Mouse (Mus musculus): ENCODE data around the gene Gmcl1. TPM values are rescaled to one million over a fixed set of nuclear protein-coding genes. Genes with fewer than 3 reads are reported as not detected.

Gmcl1 gene
- polyA plus RNA-seq, 1 experiment from 2014 or later = 22.1 TPM

GRCm38 (mm10) chr6:86697903-86698302 is 35.3 kb downstream of the Gmcl1 start:
- peaks cover 15% of the 10 kb centered on the region for H3K36me3 ChIP-seq (ENCODE audit: control insufficient read depth, insufficient read depth, low read length)
- no peak overlapping the region for H3K4me3 ChIP-seq (ENCODE audit: low read length)
- no peak overlapping the region for H3K9ac ChIP-seq (ENCODE audit: low read depth, low read length)
- 0 out of 2 replicates have a peak overlapping the region, but pooled peaks have one; percentile 48 for H3K27ac ChIP-seq (ENCODE audit: low read length)
- no peak overlapping the region for H3K4me2 ChIP-seq (ENCODE audit: low read depth, low read length)
- H3K4me1 ChIP-seq (ENCODE audit: control insufficient read depth, insufficient read depth, low read length) = no peaks in the 10 kb centered on the region
- ATAC-seq = no peak
- 70% methylated on average over 6 of the region's 6 CpGs for WGBS
- H3K9me3 ChIP-seq (ENCODE audit: control insufficient read depth, low read length) = no peaks in the 10 kb centered on the region
- H3K27me3 ChIP-seq (replicated peaks; ENCODE audit: control insufficient read depth, insufficient read depth, low read length) = no peaks in the 10 kb centered on the region

DNA sequence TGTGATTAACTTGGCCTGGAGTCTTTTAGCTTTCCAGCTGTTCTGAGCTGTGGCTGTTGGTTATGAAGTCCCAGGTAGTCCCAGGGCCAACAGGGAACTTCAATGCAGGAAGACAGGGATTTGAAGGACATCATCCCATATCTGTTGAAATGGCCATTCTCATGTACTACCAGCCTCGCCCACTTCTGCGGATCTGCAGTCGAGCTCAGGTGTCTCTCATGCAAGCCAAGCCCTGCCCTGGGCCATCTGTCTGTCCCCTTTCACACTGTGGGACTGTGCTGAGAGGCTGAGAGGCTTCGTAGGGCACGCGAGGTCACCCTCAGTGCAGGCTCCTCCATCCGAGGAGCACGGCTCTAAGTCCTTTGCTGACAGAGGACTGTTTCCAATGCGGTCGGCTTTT is 37.0 kb downstream of the Gmcl1 start:
- ATAC-seq = no peak
- no peak overlapping the region for H3K9ac ChIP-seq (ENCODE audit: low read depth, low read length)
- H3K27me3 ChIP-seq (replicated peaks; ENCODE audit: control insufficient read depth, insufficient read depth, low read length) = no peaks in the 10 kb centered on the region
- H3K36me3 ChIP-seq (ENCODE audit: control insufficient read depth, insufficient read depth, low read length) = peaks cover 7% of the 10 kb centered on the region; the same call in 1 of the 2 replicates
- no peak overlapping the region for H3K4me2 ChIP-seq (ENCODE audit: low read depth, low read length)
- H3K27ac ChIP-seq (ENCODE audit: low read length) = no peak overlapping the region
- no peak overlapping the region for H3K4me3 ChIP-seq (ENCODE audit: low read length)
- H3K9me3 ChIP-seq (ENCODE audit: control insufficient read depth, low read length) = no peaks in the 10 kb centered on the region
- no peaks in the 10 kb centered on the region for H3K4me1 ChIP-seq (ENCODE audit: control insufficient read depth, insufficient read depth, low read length)
- WGBS = 87% methylated on average over 10 of the region's 10 CpGs

DNA sequence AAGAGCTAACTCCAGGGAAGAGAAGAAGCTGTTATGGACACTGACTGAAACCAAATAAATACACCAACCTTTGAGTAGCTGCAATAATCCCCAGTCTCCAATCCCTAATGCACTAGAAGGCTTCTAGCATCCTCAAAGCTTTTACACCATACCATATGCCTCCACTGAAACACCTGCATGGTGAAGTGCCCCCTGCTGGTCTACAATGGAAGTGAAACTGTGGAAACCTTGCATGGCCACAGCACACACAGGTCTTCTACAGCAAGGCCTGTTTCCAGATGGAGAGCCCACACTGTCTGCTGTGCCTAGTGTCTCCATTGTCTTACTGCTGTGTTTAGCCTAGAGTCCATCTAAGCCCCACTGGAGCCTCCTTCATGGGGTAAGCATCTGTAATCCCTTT is 38.7 kb downstream of the Gmcl1 start:
- ATAC-seq = no peak
- H3K36me3 ChIP-seq (ENCODE audit: control insufficient read depth, insufficient read depth, low read length) = peaks cover 8% of the 10 kb centered on the region
- H3K27ac ChIP-seq (ENCODE audit: low read length) = no peak overlapping the region
- no peak overlapping the region for H3K4me3 ChIP-seq (ENCODE audit: low read length)
- no peak overlapping the region for H3K9ac ChIP-seq (ENCODE audit: low read depth, low read length)
- no peaks in the 10 kb centered on the region for H3K4me1 ChIP-seq (ENCODE audit: control insufficient read depth, insufficient read depth, low read length)
- H3K4me2 ChIP-seq (ENCODE audit: low read depth, low read length) = no peak overlapping the region
- H3K9me3 ChIP-seq (ENCODE audit: control insufficient read depth, low read length) = no peaks in the 10 kb centered on the region
- H3K27me3 ChIP-seq (replicated peaks; ENCODE audit: control insufficient read depth, insufficient read depth, low read length) = no peaks in the 10 kb centered on the region

- no peak for ATAC-seq
- H3K27me3 ChIP-seq (replicated peaks; ENCODE audit: control insufficient read depth, insufficient read depth, low read length) = no peaks in the 10 kb centered on the region
- no peak overlapping the region for H3K9ac ChIP-seq (ENCODE audit: low read depth, low read length)
- H3K4me1 ChIP-seq (ENCODE audit: control insufficient read depth, insufficient read depth, low read length) = no peaks in the 10 kb centered on the region
- no peak overlapping the region for H3K4me2 ChIP-seq (ENCODE audit: low read depth, low read length)
- 91% methylated on average over 3 of the region's 3 CpGs for WGBS
- H3K4me3 ChIP-seq (ENCODE audit: low read length) = no peak overlapping the region
- H3K36me3 ChIP-seq (ENCODE audit: control insufficient read depth, insufficient read depth, low read length) = peaks cover 5% of the 10 kb centered on the region
- no peak overlapping the region for H3K27ac ChIP-seq (ENCODE audit: low read length)
- no peaks in the 10 kb centered on the region for H3K9me3 ChIP-seq (ENCODE audit: control insufficient read depth, low read length)
These were observed 43.5 kb downstream of the Gmcl1 start for GRCm38 (mm10) chr6:86689671-86690070.

- Histone ChIP-seq H3K36me3 (ENCODE audit: control insufficient read depth, insufficient read depth, low read length) (peaks cover 8% of the 10 kb centered on the region), H3K27me3 (replicated peaks; ENCODE audit: control insufficient read depth, insufficient read depth, low read length) (no peaks in the 10 kb centered on the region), H3K9me3 (ENCODE audit: control insufficient read depth, low read length) (no peaks in the 10 kb centered on the region), H3K4me2 (ENCODE audit: low read depth, low read length) (no peak overlapping the region), H3K4me3 (ENCODE audit: low read length) (no peak overlapping the region), H3K27ac (ENCODE audit: low read length) (no peak overlapping the region), H3K9ac (ENCODE audit: low read depth, low read length) (no peak overlapping the region), H3K4me1 (ENCODE audit: control insufficient read depth, insufficient read depth, low read length) (0 out of 2 replicates have a peak, but pooled peaks cover 3% of the 10 kb centered on the region)
- 76% methylated on average over 1 of the region's 1 CpGs for WGBS
- no peak for ATAC-seq
These were observed 46.2 kb downstream of the Gmcl1 start for GRCm38 (mm10) chr6:86686971-86687370.

- ATAC-seq = peak; percentile 47
- WGBS = 36% methylated on average over 12 of the region's 12 CpGs
- peak overlapping the region; percentile 50 for H3K27ac ChIP-seq (ENCODE audit: low read length)
These were observed 48.5 kb downstream of the Gmcl1 start for GRCm38 (mm10) chr6:86684655-86685011.

DNA sequence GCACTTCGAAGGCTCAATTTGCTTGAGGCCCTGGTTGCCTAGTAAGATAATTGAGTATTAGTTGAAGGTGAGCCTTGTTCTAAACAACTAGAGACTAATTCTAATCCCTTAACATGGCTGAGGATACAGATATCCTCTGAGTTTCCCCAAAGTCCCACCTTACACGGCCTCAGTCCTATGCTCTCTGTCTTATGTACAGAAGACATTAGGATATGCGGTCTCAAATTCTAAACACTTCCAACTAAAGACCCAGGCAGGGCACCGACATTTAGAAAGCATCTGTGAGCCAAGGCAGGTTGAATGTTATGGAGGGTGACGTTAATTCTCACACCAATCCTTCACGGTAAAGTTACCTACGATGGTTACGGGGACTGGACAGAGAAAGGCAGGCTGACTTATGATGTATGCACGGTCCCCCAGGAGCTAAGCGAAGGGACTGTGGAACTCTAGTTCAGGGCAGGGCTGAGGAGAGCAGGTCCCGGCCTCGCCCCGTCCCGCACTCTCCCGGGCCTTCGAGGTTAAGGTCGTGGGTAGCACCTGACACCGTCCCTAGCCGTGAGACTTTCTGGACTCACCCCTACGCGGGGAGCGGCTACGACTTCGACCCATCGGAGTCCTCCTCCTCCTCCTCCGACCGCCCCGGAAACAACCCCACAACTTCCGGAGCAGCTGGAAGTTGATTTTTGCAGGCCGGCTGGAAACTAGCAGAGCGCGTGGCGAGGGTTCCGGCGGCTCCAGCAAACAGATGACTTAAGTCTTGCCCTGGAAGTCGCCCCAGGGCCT is 49.1 kb downstream of the Gmcl1 start, which contains the start of gene Snrnp27:
TSS of gene Snrnp27 (minus strand) at position 651 of the 783 bp plus-strand sequence.
- peak within 1 kb of the TSS; percentile 50 for H3K27ac ChIP-seq (ENCODE audit: low read length)
- ATAC-seq = peak; percentile 98
- H3K9me3 ChIP-seq (ENCODE audit: control insufficient read depth, low read length) = no peaks in the 10 kb centered on the region
- H3K4me1 ChIP-seq (ENCODE audit: control insufficient read depth, insufficient read depth, low read length) = 0 out of 2 replicates have a peak, but pooled peaks cover 3% of the 10 kb centered on the region
- WGBS = 2% methylated on average over 36 of the region's 36 CpGs
- no peaks in the 10 kb centered on the region for H3K27me3 ChIP-seq (replicated peaks; ENCODE audit: control insufficient read depth, insufficient read depth, low read length)
- H3K4me3 ChIP-seq (ENCODE audit: low read length) = peak within 1 kb of the TSS; percentile 60
- H3K9ac ChIP-seq (ENCODE audit: low read depth, low read length) = peak within 1 kb of the TSS; percentile 75
- H3K4me2 ChIP-seq (ENCODE audit: low read depth, low read length) = peak within 1 kb of the TSS; percentile 66
- peaks cover 16% of the 10 kb centered on the region; the same call in 1 of the 2 replicates for H3K36me3 ChIP-seq (ENCODE audit: control insufficient read depth, insufficient read depth, low read length)

More at GRCm38 (mm10) chr6:86684655-86685011, 48.5 kb downstream of the Gmcl1 start:
- peaks cover 13% of the 10 kb centered on the region; the same call in 1 of the 2 replicates for H3K36me3 ChIP-seq (ENCODE audit: control insufficient read depth, insufficient read depth, low read length)
- 0 out of 2 replicates have a peak, but pooled peaks cover 3% of the 10 kb centered on the region for H3K4me1 ChIP-seq (ENCODE audit: control insufficient read depth, insufficient read depth, low read length)
- no peaks in the 10 kb centered on the region for H3K9me3 ChIP-seq (ENCODE audit: control insufficient read depth, low read length)
- peak overlapping the region; percentile 60 for H3K4me3 ChIP-seq (ENCODE audit: low read length)
- H3K9ac ChIP-seq (ENCODE audit: low read depth, low read length) = peak overlapping the region; percentile 75
- no peaks in the 10 kb centered on the region for H3K27me3 ChIP-seq (replicated peaks; ENCODE audit: control insufficient read depth, insufficient read depth, low read length)
- peak overlapping the region; percentile 58 for H3K4me2 ChIP-seq (ENCODE audit: low read depth, low read length)

DNA sequence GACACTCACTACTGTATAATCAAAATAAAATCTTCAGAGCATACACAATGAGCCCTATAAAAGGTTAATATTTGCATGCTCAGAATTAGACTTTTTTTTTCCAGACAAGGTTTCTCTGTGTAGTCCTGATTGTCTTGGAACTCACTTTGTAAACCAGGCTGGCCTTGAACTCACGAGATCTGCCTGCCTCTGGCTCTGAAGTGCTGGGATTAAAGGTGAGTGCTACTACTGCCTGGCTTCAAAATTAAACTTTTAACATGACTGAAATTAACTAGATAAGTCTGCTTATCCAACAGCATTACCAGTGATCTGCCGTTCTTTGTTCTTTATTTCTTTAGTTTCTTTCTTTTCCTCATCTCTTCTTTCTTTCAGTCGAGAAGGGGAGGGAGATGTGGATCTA is 51.9 kb downstream of the Gmcl1 start:
- Histone ChIP-seq H3K36me3 (ENCODE audit: control insufficient read depth, insufficient read depth, low read length) (peaks cover 20% of the 10 kb centered on the region; the same call in 1 of the 2 replicates), H3K9me3 (ENCODE audit: control insufficient read depth, low read length) (no peaks in the 10 kb centered on the region), H3K4me1 (ENCODE audit: control insufficient read depth, insufficient read depth, low read length) (0 out of 2 replicates have a peak, but pooled peaks cover 3% of the 10 kb centered on the region), H3K27ac (ENCODE audit: low read length) (no peak overlapping the region), H3K4me3 (ENCODE audit: low read length) (no peak overlapping the region), H3K4me2 (ENCODE audit: low read depth, low read length) (no peak overlapping the region), H3K27me3 (replicated peaks; ENCODE audit: control insufficient read depth, insufficient read depth, low read length) (no peaks in the 10 kb centered on the region), H3K9ac (ENCODE audit: low read depth, low read length) (no peak overlapping the region)
- no peak for ATAC-seq
- 89% methylated on average over 3 of the region's 3 CpGs for WGBS

DNA sequence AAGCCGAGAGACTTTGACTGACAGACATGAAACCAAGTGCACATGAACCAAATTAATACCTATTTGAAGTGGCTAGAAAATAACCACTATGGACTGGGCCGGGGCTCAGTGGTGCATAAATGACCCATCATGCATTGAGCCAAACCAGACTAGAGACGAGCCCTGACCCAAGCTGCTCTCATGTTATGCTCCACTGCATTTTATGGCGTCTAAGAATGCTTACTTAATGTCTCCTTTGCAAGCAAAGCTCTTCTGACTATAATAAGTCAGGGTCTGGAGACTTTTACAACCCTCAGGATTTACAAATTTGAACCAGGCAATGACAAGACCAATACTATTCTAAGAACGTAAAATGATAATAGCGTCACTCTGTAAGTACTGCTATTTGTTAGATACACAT is 54.8 kb downstream of the Gmcl1 start:
- Histone ChIP-seq H3K4me2 (ENCODE audit: low read depth, low read length) (no peak overlapping the region), H3K27me3 (replicated peaks; ENCODE audit: control insufficient read depth, insufficient read depth, low read length) (no peaks in the 10 kb centered on the region), H3K36me3 (ENCODE audit: control insufficient read depth, insufficient read depth, low read length) (peaks cover 22% of the 10 kb centered on the region), H3K9me3 (ENCODE audit: control insufficient read depth, low read length) (no peaks in the 10 kb centered on the region), H3K4me3 (ENCODE audit: low read length) (no peak overlapping the region), H3K4me1 (ENCODE audit: control insufficient read depth, insufficient read depth, low read length) (no peaks in the 10 kb centered on the region), H3K27ac (ENCODE audit: low read length) (no peak overlapping the region), H3K9ac (ENCODE audit: low read depth, low read length) (no peak overlapping the region)
- no peak for ATAC-seq
- 70% methylated on average over 6 of the region's 6 CpGs for WGBS
